8 mouse cellular contexts compared by ENCODE assay signal in genomic region chr11:116110131-116110530, GRCm38 (mm10). TPM values are rescaled to one million over a fixed set of nuclear protein-coding genes. Genes with fewer than 3 reads are reported as not detected.
DNase-seq lines count a peak whose midpoint lies in the region; ATAC-seq lines count a peak whose summit lies in the region.

No protein-coding gene starts in this region.

- peak overlapping the region; percentile 43 for H3K4me2 ChIP-seq in hindbrain, embryonic 16.5 days (ENCODE audit: low read length)
- H3K4me2 ChIP-seq in liver, embryonic 12.5 days, result peak overlapping the region; percentile 68
- peak overlapping the region; percentile 52 for H3K4me2 ChIP-seq in neural tube, embryonic 13.5 days

- peak overlapping the region; percentile 43 for H3K9ac ChIP-seq in hindbrain, embryonic 16.5 days (ENCODE audit: low read depth, low read length)
- H3K9ac ChIP-seq in liver, embryonic 12.5 days, result peak overlapping the region; percentile 54
- H3K9ac ChIP-seq in neural tube, embryonic 13.5 days, result peak overlapping the region; percentile 53

- H3K36me3 ChIP-seq in hindbrain, embryonic 16.5 days (ENCODE audit: control insufficient read depth, insufficient read depth, low read length), result no peaks in the 10 kb centered on the region
- H3K36me3 ChIP-seq in liver, embryonic 12.5 days, result no peaks in the 10 kb centered on the region
- H3K36me3 ChIP-seq in neural tube, embryonic 13.5 days, result no peaks in the 10 kb centered on the region

- H3K4me3 ChIP-seq in hindbrain, embryonic 16.5 days (ENCODE audit: low read length), result peak overlapping the region; percentile 36
- peak overlapping the region; percentile 47 for H3K4me3 ChIP-seq in liver, embryonic 12.5 days
- peak overlapping the region; percentile 37 for H3K4me3 ChIP-seq in neural tube, embryonic 13.5 days

- no peaks in the 10 kb centered on the region for H3K9me3 ChIP-seq in hindbrain, embryonic 16.5 days (ENCODE audit: control insufficient read depth, low read length)
- H3K9me3 ChIP-seq in liver, embryonic 12.5 days (replicated peaks), result no peaks in the 10 kb centered on the region
- no peaks in the 10 kb centered on the region for H3K9me3 ChIP-seq in neural tube, embryonic 13.5 days

- H3K27me3 ChIP-seq in hindbrain, embryonic 16.5 days (replicated peaks; ENCODE audit: control insufficient read depth, insufficient read depth, low read length), result peaks cover 42% of the 10 kb centered on the region
- peaks cover 71% of the 10 kb centered on the region for H3K27me3 ChIP-seq in liver, embryonic 12.5 days (replicated peaks)
- H3K27me3 ChIP-seq in neural tube, embryonic 13.5 days, result peaks cover 68% of the 10 kb centered on the region

- WGBS in hindbrain, embryonic 16.5 days, result under 1% methylated on average over 26 of the region's 35 CpGs
- WGBS in liver, embryonic 12.5 days (ENCODE audit: insufficient replicate concordance), result 3% methylated on average over 30 of the region's 35 CpGs
- WGBS in neural tube, embryonic 13.5 days, result 4% methylated on average over 35 of the region's 35 CpGs

- no peak; the same call in 1 of the 2 replicates for ATAC-seq in hindbrain, embryonic 16.5 days
- ATAC-seq in liver, embryonic 12.5 days, result 0 out of 2 replicates have a peak, but pooled peaks have one; percentile 33
- ATAC-seq in neural tube, embryonic 13.5 days (ENCODE audit: low read depth), result no peak
- ATAC-seq in inflammation-experienced regulatory T-cells, adult 6 months, result no peak

- DNase-seq in right cerebral cortex, postnatal 10 days (ENCODE audit: low spot score in 2 of 2), result peak; percentile 53 to 60
- DNase-seq in right cerebral cortex, postnatal 36 days (ENCODE audit: low spot score in 2 of 2), result no peak
- peak; percentile 91 for DNase-seq in gastrocnemius, postnatal 14 days
- no peak for DNase-seq in B cell, adult 2 months

- intact Hi-C loops in gastrocnemius, postnatal 14 days (cut with DNase I; ENCODE audit: low total_unique reads), result no loop called here

- peaks cover 16% of the 10 kb centered on the region for H3K4me1 ChIP-seq in hindbrain, embryonic 16.5 days (ENCODE audit: control insufficient read depth, insufficient read depth, low read depth, low read length)
- H3K4me1 ChIP-seq in liver, embryonic 12.5 days, result peaks cover 56% of the 10 kb centered on the region
- peaks cover 43% of the 10 kb centered on the region for H3K4me1 ChIP-seq in neural tube, embryonic 13.5 days (replicated peaks)

- no peak overlapping the region; the same call in 1 of the 2 replicates for H3K27ac ChIP-seq in hindbrain, embryonic 16.5 days (ENCODE audit: low read depth, low read length)
- H3K27ac ChIP-seq in liver, embryonic 12.5 days, result 0 out of 2 replicates have a peak overlapping the region, but pooled peaks have one; percentile 20
- H3K27ac ChIP-seq in neural tube, embryonic 13.5 days (replicated peaks), result no peak overlapping the region

RNA-seq across cellular contexts. Expression of gene Trim47, which starts 16.9 kb away (rescaled TPM):
- 10 to 100 TPM; 21.2 to 21.3 TPM for total RNA-seq in gastrocnemius, postnatal 14 days (2021)
- polyA plus RNA-seq in hindbrain, embryonic 16.5 days (2015; fragmentation: Nextera tagmentation; extraction: Ambion mirVana), result 13.5 and 14.5 TPM in 2 replicates
- 6.2 TPM in 2 replicates for polyA plus RNA-seq in liver, embryonic 12.5 days (2016; fragmentation: Nextera tagmentation; extraction: Ambion mirVana)
- 4.3 and 5.5 TPM in 2 replicates for polyA plus RNA-seq in neural tube, embryonic 13.5 days (2015; fragmentation: Nextera tagmentation; extraction: Ambion mirVana)
- under 1 TPM in 1 of 3 experiments, not detected in 2; 0.39 TPM for polyA plus RNA-seq in inflammation-experienced regulatory T-cells, adult 6 months (2017; shearing (Covaris generic))

RNA-seq across cellular contexts. Expression of gene Trim65, which starts 20.8 kb away (rescaled TPM):
- total RNA-seq in gastrocnemius, postnatal 14 days (2021), result 1 to 10 TPM; 3.3 to 3.5 TPM
- 3.0 and 4.2 TPM in 2 replicates for polyA plus RNA-seq in hindbrain, embryonic 16.5 days (2015; fragmentation: Nextera tagmentation; extraction: Ambion mirVana)
- 1.7 and 2.0 TPM in 2 replicates for polyA plus RNA-seq in liver, embryonic 12.5 days (2016; fragmentation: Nextera tagmentation; extraction: Ambion mirVana)
- 2.7 and 3.7 TPM in 2 replicates for polyA plus RNA-seq in neural tube, embryonic 13.5 days (2015; fragmentation: Nextera tagmentation; extraction: Ambion mirVana)
- 10 to 100 TPM in 2 of 3 experiments, 1 to 10 TPM in 1; 9.5 to 13.3 (median 11.4) TPM for polyA plus RNA-seq in inflammation-experienced regulatory T-cells, adult 6 months (2017; shearing (Covaris generic))

RNA-seq across cellular contexts. Expression of gene Wbp2, which starts 23.3 kb away (rescaled TPM):
- 10 to 100 TPM; 61.6 to 65.3 TPM for total RNA-seq in gastrocnemius, postnatal 14 days (2021)
- polyA plus RNA-seq in hindbrain, embryonic 16.5 days (2015; fragmentation: Nextera tagmentation; extraction: Ambion mirVana), result 183 and 225 TPM in 2 replicates
- polyA plus RNA-seq in liver, embryonic 12.5 days (2016; fragmentation: Nextera tagmentation; extraction: Ambion mirVana), result 76.4 and 77.8 TPM in 2 replicates
- polyA plus RNA-seq in neural tube, embryonic 13.5 days (2015; fragmentation: Nextera tagmentation; extraction: Ambion mirVana), result 136 and 153 TPM in 2 replicates
- polyA plus RNA-seq in inflammation-experienced regulatory T-cells, adult 6 months (2017; shearing (Covaris generic)), result 100 to 1,000 TPM; 153 to 156 (median 154) TPM

RNA-seq across cellular contexts. Expression of gene Mrpl38, which starts 28.5 kb away (rescaled TPM):
- total RNA-seq in gastrocnemius, postnatal 14 days (2021), result 10 to 100 TPM; 41.8 to 49.5 TPM
- polyA plus RNA-seq in hindbrain, embryonic 16.5 days (2015; fragmentation: Nextera tagmentation; extraction: Ambion mirVana), result 84.0 and 86.8 TPM in 2 replicates
- 76.7 and 81.5 TPM in 2 replicates for polyA plus RNA-seq in liver, embryonic 12.5 days (2016; fragmentation: Nextera tagmentation; extraction: Ambion mirVana)
- polyA plus RNA-seq in neural tube, embryonic 13.5 days (2015; fragmentation: Nextera tagmentation; extraction: Ambion mirVana), result 69.1 and 78.3 TPM in 2 replicates
- 10 to 100 TPM; 14.3 to 30.6 (median 28.0) TPM for polyA plus RNA-seq in inflammation-experienced regulatory T-cells, adult 6 months (2017; shearing (Covaris generic))

RNA-seq across cellular contexts. Expression of gene Unc13d, which starts 32.4 kb away (rescaled TPM):
- under 1 TPM; 0.31 to 0.33 TPM for total RNA-seq in gastrocnemius, postnatal 14 days (2021)
- 0.69 and 0.80 TPM in 2 replicates for polyA plus RNA-seq in hindbrain, embryonic 16.5 days (2015; fragmentation: Nextera tagmentation; extraction: Ambion mirVana)
- 48.9 and 50.1 TPM in 2 replicates for polyA plus RNA-seq in liver, embryonic 12.5 days (2016; fragmentation: Nextera tagmentation; extraction: Ambion mirVana)
- 0.70 and 1.3 TPM in 2 replicates for polyA plus RNA-seq in neural tube, embryonic 13.5 days (2015; fragmentation: Nextera tagmentation; extraction: Ambion mirVana)
- polyA plus RNA-seq in inflammation-experienced regulatory T-cells, adult 6 months (2017; shearing (Covaris generic)), result 100 to 1,000 TPM in 1 of 3 experiments, 10 to 100 TPM in 2; 80.1 to 128 (median 81.9) TPM

Comparison
In these comparisons a context has a peak if more than half of its experiments do, and no peak if none do; other contexts are left out.
1. DNase-seq: peak in right cerebral cortex, postnatal 10 days (2 of 2) and gastrocnemius, postnatal 14 days (single experiment); none in right cerebral cortex, postnatal 36 days (0 of 2) and B cell, adult 2 months (0 of 2).
2. Peak in every context shown above with its lines, with median percentiles within 50 percentile points of each other: H3K4me2 ChIP-seq, H3K4me3 ChIP-seq and H3K9ac ChIP-seq.